Mouse (Mus musculus) cerebellum, adult 9-10 months (tissue): ENCODE measurements around the gene Cacnb2.
"Not testable (repeated sequence)": the region's sequence is repeated elsewhere in the genome, so short reads cannot be mapped to it uniquely, and the experiment has no call there.

Source experiments
- DNase-seq: peaks from one replicate; pipeline ENCODE4 v3.0.0; 2022

The Cacnb2 gene

DNA sequence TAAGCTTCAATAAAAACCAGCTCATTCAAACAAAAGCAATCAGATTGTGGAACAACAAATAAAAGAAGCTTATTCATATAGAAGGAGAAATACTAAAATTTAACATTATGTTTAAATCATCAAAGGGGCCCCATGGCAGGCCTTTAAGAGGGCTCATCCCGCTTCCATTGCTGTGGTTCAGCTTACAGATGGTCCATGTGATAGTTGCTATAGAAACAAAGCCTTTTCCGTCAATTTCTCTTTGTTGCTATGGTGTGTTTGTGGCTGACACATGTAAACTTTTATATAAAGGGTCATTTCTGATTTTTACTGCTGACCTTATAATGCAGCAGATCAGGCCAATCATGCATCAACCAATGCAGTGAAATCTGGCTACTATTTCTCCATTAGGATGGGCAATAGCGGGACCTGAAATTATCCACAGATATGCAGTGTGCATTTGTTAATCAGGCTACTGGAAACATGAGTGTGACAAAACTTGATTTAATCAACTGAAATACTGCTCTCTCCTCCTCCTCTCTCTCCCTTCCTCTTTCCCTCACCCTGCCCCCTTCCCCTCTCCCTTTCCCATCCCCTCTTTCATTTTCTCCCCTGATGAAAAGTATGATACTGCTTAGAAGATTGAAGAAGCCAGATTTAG lies 54.4 kb downstream of the Cacnb2 start:
- no peak for DNase-seq

DNA sequence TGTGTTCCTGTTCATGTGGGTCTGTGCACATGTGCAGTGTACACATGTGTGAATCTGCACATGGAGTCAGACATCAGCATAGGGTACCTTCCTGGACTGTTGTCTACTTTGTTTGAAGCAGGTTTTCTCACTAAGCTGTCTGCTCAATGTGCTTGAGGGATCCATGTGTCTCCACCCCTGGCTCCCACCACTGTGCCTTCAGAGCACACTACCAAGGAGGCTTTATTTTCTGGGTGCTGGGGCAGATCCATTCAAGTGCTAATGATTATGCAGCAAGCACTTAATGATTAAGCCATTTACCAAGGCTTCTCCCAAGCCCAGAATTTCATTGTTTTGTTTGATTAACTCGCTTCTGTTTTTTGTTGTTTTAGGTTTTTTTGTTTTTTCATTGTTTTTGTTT lies 62.3 kb downstream of the Cacnb2 start:
- no peak for DNase-seq

DNA sequence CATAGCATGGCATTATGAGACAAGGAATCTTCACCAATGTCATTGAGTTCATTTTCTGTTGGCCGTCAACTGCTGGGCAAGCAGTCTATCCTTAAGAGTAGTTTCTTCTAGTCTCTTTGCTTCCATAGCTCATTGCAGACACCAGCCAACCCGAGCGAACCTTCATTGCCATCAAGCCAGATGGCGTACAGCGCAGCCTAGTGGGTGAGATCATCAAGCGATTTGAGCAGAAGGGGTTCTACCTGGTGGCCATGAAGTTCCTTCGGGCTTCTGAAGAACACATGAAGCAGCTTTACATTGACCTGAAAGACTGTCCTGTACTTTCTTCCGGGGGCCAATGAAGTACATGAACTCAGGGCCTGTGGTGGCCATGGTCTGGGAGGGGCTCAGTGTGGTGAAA lies 69.2 kb downstream of the Cacnb2 start:
- DNase-seq: no peak

DNA sequence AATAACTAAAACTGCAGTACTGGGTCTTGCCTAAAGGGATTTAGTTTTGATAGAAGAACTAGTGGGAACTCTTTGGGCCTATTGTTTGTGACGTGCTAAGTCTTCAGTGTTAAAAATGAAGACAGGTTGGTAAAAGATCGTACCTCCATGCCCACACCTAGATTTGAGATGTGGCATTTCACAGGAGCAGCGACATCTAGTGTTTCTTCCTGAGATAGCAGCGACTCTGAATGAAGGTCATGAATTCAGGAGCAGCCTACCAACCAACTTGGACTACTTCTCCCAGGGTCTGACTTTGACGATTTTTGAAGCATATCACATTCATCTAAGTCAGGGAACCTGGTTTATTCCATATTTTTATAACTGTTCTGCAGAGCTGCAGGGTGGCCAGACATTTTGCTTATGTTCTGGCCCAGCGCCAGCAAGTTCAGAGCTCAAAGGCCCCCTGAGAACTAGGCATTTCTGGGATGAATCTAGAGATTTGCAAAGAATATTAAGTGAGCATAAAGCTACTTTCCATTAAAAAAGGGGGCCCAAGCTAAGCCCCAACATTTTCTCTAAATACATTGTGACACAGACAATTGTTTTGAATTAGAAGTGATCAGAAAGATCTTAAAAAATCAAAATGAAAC lies 74.1 kb downstream of the Cacnb2 start:
- DNase-seq: peak; percentile 32

DNA sequence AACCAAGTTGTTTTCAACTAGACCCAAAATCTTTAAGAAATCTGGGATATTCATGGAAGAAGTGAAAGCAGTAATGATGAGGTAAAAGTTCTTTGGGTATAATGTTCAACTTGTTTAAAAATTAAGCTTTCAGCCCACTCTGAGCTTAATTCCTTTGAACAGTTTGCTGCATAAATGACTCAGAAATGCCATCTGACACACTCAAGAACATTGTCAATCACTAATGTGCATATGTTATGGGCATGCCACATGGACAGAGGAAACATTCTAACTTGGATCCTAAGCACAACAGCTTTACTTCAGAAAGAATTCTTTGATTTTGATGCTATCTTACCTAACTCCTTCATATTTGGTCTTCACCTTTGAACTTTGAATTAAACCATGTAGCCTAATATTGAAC lies 81.3 kb downstream of the Cacnb2 start:
- DNase-seq: no peak

DNA sequence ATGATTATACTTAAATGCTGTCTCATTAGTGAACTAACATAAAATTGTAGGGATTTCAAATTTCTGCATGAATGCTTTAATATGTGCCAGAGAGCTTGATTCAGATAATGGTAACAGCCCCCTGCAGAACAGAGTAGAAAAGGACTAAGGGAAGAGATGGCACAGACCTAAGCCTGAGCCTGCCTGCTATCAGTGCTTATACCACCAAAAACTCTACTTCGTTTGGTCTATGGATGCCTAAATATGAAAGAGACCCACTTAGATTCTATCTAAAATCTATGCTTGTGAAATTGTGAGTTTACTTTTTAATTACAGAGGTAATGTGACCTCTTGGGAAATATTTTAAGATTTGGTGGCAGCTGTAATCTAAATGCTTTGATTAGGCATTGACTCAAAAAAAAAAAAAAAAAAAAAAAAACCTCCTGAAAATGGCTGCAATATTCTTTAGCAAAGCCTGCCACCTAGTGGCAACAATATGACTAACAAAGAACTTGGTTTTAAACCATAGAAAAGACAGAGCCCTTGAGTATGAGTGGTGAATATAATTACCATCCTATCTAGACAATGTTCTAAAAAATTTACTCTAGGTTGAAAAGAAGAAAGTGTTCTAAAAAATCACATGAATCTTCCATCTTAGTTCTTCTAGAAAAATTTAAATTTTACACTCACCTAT lies 100.2 kb downstream of the Cacnb2 start:
- peak; percentile 51 for DNase-seq

DNA sequence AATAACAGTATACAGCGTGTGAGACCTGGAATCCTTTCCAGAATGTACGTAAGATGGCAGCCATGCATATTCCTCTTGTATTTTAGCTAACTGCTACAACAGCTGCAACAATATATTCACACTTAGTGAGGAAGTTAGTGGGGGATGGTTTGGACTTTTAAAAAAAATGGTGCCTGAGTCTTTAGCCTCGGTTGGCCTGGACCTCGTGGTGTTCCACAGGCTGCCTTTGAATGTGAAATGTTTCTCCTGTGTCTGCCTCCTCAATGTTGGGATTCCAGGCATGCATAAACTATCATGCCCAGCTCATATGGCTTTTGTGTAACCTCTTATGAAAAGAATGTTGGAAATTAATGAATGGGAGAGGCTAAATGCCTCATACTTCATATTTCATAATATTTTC lies 100.8 kb downstream of the Cacnb2 start:
- DNase-seq: no peak

DNA sequence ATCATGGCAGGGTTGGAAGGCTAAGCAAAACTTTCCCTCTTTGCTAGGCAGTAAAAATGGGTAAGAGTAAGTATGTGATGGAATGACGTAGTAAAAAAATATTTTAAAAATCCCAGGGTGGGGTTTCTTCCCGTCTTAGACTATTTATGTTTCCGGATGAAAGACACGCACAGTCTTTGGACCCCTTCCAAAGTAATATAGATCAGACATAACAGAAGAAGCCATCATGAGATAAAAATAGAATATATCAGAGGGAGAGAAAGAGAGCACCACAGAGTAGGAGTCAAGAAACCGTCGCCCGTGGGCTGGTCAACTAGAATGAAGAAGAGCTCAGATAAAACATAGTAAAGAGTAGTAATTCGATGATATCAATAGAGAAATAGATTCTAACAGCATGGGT lies 107.4 kb downstream of the Cacnb2 start:
- DNase-seq: no peak

DNA sequence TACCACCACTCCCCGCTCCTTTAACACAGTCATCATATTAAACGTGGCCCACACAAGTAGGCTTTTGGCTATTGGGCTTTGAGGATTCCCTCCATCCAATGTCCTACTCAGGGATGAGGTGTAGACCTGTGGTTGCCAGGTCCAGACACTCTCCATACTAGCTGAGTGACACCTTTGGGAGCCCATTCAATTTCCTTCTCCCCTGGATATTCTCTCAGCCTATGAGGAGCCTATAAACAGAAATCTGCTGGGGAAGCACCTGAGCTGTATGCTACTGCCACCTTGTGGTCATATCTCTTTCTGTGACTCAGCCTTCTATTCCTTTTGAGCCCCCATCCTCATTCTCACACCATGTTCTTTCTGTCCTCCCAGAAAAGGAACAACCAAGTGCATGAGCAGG lies 108.9 kb downstream of the Cacnb2 start:
- no peak for DNase-seq

DNA sequence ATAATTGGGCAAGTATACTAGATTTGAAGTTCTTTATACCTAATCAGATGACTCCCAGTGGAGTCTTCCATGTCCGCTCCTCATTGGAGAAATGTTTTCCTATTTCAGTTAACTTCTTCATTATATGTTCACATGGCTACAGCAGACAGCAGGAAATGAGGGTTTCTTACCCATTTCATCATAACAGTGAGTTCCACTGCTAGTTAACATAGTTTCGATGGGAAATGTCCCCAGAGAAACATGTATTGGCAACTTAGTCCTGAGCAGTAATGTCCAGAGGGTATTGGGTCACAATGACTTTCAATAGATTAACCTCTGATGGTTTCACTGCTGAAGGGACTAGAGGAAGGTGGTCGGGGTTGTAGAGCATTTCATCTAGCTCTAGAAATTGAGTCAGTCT lies 110.2 kb downstream of the Cacnb2 start:
- DNase-seq: no peak

DNA sequence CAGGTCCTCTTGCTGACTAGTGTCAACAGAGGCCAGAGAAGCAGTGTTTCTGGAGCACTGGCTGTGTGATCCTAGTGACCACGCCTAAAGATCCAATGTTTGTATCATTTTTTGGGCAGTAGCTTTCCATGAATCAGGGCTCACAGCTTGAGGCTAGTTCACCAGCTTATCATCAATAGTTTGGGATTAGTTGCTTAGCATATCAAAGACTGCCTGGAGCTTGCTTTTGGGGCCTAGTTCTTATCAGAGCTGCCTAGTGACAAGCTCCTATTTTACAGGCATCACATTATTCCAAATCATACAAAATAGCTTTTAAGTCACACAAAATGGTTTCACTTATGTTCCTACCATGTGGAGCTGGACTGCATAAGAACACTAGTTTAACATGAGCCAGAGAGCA lies 113.8 kb downstream of the Cacnb2 start:
- no peak for DNase-seq

DNA sequence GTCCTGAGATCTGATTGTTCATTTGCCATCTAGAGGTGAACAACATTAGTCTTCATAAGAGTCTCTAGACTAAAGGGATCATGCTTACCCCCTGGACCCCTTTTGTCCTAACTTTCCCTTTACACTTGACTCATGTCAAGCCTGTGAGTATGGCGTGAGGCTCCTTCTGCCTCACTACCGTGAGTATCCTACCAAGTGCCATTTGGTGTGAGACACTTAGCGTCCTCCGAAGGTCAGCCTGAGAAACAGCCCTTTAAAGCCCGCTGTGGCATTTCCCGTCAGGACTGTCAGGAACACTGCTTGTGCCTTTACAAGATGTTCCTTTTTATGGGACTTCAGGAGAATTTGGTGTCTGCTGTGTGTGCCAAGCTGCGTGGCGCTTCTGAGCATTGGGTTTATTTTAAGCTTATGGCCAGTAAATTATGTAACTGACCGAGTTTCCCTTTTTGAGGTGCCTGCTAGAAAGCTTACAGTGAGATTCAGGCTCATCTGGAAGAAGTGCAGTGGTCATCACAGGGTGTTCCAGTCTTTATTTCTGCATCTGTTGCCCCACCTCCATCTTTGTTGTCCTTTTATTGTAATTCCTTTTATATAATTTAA lies 116.3 kb downstream of the Cacnb2 start:
- peak; percentile 29 for DNase-seq

DNA sequence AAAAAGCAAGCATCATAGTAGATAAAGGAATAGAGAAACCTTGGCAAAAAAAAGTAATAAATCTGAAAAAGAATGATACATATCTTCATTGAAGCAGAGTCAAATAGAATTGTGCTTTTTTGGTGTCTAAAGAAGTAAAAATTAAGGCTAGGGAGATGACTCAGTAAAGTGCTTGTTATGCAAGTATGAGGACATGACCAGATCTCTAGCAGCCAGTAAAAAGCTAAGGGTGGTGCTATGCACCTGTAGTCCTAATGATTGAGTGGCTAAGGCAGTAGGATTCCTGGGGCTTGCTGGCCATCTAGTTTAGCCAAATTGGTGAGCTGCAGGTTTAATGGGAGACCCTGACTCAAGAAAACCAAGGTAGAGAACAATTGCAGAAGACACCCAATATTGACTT lies 122.5 kb downstream of the Cacnb2 start:
- DNase-seq: no peak

DNA sequence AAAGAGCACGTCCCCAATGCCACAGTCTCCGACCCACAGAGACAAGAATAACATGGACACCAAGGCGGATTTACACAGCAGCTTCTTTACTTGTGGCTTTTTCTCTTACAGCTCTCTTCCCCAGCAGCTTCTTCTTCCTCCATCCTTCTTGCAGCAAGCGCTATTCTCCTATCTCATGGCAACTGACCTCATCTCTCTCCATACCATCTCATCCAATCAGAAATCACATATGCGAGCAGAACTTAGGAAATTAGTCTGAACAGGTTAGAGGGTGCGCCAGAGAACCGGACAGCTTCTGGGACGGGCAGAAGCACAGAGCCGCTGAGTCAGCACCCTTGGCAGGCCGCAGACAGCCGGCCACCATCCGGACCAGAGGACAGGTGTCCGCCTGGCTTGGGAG lies 123.7 kb downstream of the Cacnb2 start:
- DNase-seq: not testable (repeated sequence)

DNA sequence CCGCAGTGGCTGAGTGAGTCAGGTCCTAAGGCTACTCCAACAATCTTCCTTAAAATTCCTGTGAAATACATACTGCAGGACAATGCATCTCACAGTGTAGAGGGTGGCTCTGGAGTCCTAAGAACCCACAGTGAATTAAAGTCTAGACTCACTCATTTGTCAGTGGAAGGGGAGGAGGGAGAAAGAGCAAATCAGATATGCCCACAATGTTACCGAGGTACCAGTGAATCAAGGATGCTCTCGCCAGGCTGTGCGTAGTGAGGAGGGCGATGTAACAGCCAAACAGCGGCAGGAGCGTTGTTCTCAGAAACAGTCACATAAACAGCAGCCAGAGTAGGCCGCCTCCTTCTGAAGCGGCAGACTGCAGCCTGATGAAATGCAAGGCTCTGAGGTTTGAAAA lies 136.0 kb downstream of the Cacnb2 start:
- DNase-seq: peak; percentile 16

DNA sequence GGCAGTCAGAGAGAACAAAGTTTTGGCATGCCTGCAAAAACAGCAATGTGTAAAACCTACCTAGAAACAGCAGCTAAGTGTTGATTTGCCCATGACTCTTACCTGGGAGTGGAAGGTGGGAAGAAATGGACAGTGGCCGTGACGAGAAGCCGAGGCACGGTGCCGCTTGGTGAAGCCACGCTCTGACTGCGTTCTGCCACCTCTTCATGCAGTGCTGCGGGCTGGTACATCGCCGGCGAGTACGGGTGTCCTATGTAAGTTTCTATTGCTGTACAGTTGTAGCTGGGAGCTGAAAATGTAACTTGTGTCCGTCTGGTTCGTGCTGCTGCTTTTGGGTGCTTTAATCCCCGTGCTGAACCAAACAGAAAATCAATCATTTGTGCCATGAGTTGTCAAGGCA lies 136.6 kb downstream of the Cacnb2 start:
- peak; percentile 7 for DNase-seq

DNA sequence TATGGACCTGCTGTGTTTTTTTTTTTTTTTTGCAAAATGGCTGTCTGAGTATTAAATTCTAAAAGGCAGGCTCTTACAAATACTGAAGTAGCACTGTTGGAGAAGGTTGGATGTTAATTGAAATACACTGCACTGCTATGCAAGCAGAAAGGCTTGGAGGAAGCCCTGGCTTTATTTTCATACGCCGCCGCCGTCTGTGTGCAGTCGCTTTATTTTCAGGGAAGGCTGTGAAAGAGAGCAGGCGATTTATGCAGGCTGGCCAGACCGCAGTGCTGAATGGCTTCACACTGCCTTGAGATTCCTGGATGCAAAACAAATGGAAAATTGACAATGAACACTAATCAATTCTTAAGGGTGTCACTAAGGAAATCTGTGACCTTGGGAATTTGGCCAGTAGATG lies 137.5 kb downstream of the Cacnb2 start:
- peak; percentile 10 for DNase-seq

DNA sequence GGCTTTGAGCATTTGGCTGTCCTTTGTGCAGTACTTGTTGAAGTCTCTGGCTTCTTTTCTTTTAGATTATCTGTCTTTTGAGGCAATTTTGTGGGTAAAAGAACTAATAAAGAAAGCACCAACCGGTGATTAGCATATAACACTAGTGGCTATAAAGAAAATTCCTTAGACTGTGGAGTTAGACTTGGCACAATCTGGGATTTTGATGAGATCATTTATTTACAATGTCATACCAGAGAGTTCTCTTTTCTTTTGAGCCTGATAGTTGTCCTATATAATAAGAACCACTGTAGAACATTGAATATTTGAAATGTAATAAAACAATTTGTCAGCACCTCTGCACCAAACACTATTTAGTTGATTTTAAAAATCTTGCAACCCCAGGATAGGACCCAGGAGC lies 141.9 kb downstream of the Cacnb2 start:
- no peak for DNase-seq

DNA sequence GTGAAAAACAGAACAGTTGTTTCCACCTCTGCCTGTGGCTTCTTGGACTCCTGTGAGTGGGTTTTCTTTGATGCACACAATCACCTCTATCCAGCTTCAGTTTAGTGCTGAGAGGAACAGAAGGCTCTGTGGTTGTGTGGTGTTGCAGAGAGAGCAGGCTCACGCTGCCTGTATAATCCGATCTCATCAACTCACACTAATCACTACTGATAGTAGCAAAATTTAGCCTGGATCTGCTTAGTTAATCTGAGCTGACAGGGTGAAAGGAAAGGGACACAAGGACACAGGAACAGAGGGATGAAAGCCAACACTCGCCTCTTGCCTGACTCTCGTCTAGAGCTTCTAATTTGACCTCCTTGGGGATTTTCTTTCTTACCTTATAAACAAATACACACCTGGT lies 160.0 kb downstream of the Cacnb2 start:
- DNase-seq: no peak

DNA sequence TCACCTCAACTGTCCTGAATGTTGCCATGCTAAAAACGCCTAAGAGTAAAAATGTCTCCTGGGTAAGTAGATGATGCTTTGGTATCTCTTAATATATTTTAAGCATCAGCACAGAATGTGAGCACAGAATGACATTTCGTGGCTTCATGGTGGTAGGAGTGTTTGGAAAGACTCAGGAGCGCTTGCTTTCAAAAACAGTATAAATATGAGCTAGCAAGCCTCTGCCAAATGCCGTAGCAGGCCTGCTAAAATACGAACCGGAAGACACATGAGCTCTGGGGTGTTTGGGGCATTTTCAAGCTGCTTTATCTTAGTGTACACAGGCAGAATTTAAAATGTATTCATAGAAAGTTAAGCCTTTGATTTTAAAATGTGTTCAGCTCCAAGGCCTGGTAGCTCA lies 161.0 kb downstream of the Cacnb2 start:
- DNase-seq: no peak

DNA sequence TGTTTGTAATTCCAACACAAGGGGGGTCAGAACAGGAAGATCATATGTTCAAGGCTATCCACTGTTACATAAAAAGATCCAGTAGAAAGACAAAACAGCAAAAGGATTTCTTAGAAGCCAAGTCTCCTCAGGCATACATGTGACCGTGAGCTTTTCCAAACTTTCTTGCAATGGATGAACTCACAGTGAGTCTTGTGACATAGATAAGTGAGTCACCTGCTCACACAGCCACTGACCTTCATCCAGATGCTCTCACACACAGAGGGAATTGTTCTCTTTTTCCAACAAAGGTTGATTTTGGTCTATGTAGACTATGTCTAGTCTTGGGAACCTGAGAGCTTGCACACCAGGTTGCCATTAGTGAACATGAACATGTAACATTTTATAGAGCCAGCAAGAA lies 166.6 kb downstream of the Cacnb2 start:
- no peak for DNase-seq

DNA sequence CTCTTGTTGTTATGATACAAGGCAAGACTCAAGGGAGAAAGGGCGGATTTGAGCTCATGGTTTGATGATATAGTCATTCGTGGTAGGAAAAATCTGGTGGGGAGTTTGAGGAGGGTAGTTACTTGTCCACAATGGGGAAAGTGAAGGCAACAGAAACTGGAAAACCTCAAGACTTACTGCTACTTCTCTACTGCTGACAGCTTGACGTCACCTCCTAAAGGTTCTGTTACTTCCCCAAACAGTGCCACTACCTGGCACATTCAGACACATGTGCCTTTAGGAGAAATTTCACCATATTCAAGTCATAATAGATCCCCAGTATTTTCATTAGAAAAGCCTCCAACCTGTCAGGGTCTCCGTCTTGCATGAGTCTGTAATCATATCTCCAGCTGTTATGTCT lies 167.7 kb downstream of the Cacnb2 start:
- no peak for DNase-seq

DNA sequence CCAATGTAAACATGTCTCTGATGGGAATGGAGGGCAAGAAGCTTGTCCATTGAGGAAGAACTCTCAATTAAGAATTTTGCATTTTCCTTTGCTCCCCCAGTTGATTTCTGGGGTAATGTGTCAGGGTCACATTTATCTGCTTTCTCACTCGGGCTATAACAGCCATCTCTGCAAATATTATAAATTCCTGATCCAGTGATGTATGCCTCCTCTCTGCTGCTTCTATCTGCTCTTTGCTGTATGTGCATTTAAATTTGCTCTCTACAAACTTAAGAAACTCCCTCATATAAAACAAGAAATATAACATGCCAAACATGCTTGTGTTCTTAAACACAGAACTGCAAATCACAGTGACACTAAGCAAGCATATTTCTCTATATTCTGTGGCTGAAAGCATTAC lies 171.5 kb downstream of the Cacnb2 start:
- DNase-seq: no peak

DNA sequence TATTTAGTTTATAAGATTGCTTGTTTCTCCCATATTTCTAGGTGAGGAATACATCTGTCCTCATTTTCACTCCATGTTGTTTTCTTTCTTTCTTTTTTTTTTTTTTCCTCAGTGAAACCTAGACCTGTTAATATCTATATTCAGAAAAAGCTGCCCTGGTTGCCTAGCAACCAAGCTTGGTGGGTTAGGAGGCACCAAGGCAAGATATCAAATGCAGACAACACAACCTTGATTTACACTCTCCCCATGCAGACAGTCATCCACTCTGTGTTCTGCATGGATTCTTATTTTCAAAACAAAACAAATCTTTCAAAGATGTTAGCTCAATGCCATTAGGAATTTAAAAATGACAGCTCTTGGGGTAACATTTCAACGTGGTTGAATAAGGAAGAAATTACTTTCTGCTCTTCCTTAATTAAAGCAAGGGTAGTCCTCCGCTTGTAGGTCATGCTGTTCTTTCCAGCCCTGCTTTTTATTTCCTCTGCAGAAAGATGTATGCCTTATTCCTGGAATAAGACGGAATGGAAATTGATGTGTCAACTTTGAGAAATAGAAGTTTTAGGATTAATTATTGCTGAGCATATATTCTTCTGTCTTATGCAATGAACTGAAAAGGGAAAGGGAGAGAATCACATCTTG lies 172.1 kb downstream of the Cacnb2 start:
- DNase-seq: no peak
